Mouse (Mus musculus) stomach, postnatal 0 days (tissue): Measurements from ENCODE around the gene Gad2.

ENCODE experiments used
- CTCF ChIP-seq: IDR thresholded peaks from 2 replicates; pipeline ENCODE4 v1.5.1; 2016; ENCODE audit warnings: antibody characterized with exemption, low read depth, mild to moderate bottlenecking, moderate library complexity
- EP300 ChIP-seq: optimal IDR thresholded peaks from 2 replicates; pipeline ENCODE3; 2016; ENCODE audit warnings: antibody characterized with exemption

- TF ChIP-seq CTCF (peak; percentile 40), EP300 (no peak)
Observed at GRCm38 (mm10) chr2:22741222-22741621, 119.2 kb downstream of the Gad2 start.
